Mouse (Mus musculus) midbrain, embryonic 14.5 days (tissue): ENCODE measurements around the gene Dhrs7b. TPM values are rescaled to one million over a fixed set of nuclear protein-coding genes. Genes with fewer than 3 reads are reported as not detected.
A peak's percentile ranks its signal among the peaks of the same experiment; 100 is the strongest.
"Not testable (repeated sequence)": the region's sequence is repeated elsewhere in the genome, so short reads cannot be mapped to it uniquely, and the experiment has no call there.

ENCODE experiments used
- ATAC-seq: fragments of 200-750 bp; cut with Nextera tagmentation; 2 replicates; pipeline ENCODE4 v1.8.0; 2017; ENCODE audit warnings: moderate number of reproducible peaks, moderate library complexity; ENCODE audit not compliant: low FRiP score, low TSS enrichment
- DNase-seq: peaks from one replicate; pipeline ENCODE4 v3.0.0-alpha.2; 2015
- H3K27ac ChIP-seq: fragments of 300-500 bp; sonication (generic); replicated peaks from 2 replicates; pipeline ENCODE4 v1.5.1; 2014; ENCODE audit warnings: mild to moderate bottlenecking, low read depth, low read length, moderate library complexity
- H3K27me3 ChIP-seq: fragments of 300-500 bp; sonication (generic); 2 replicates; pipeline ENCODE4 v1.6.1; 2014; ENCODE audit warnings: low read length, control low read depth, mixed read lengths; ENCODE audit not compliant: control insufficient read depth, insufficient read depth
- H3K36me3 ChIP-seq: fragments of 300-500 bp; sonication (generic); 2 replicates; pipeline ENCODE4 v1.6.1; 2014; ENCODE audit warnings: low read length, control low read depth; ENCODE audit not compliant: control insufficient read depth, insufficient read depth
- H3K4me1 ChIP-seq: fragments of 300-500 bp; sonication (generic); 2 replicates; pipeline ENCODE4 v1.6.1; 2014; ENCODE audit warnings: mild to moderate bottlenecking, antibody characterized with exemption, low read length, control low read depth; ENCODE audit not compliant: control insufficient read depth, insufficient read depth
- H3K4me2 ChIP-seq: fragments of 300-500 bp; sonication (generic); 2 replicates; pipeline ENCODE4 v1.6.1; 2014; ENCODE audit warnings: mild to moderate bottlenecking, low read length, moderate library complexity
- H3K4me3 ChIP-seq: fragments of 300-500 bp; sonication (generic); replicated peaks from 2 replicates; pipeline ENCODE4 v1.5.1; 2014; ENCODE audit warnings: low read depth, low read length
- H3K9ac ChIP-seq: fragments of 300-500 bp; sonication (generic); replicated peaks from 2 replicates; pipeline ENCODE4 v1.6.1; 2014; ENCODE audit warnings: mild to moderate bottlenecking, low read length, moderate library complexity
- H3K9me3 ChIP-seq: fragments of 300-500 bp; sonication (generic); 2 replicates; pipeline ENCODE4 v1.6.1; 2016; ENCODE audit warnings: low read length, control low read depth, mixed read lengths; ENCODE audit not compliant: control insufficient read depth
- WGBS: fragments of 180-500 bp; shearing (Covaris S2); extraction: QIAGEN DNeasy Blood & Tissue Kit; methylation state at CpG from one replicate; pipeline ENCODE4 v1.1.7; 2014; 5-methylcytosine and 5-hydroxymethylcytosine counted together
- polyA plus RNA-seq: library from polyadenylated mRNA; unstranded; fragments of >200 nt; fragmentation: Nextera tagmentation; extraction: Ambion mirVana; gene quantifications from 2 replicates; pipeline ENCODE4 v1.2.1, GENCODE M21; 2014

Dhrs7b gene
- polyA plus RNA-seq, 1 experiment from 2014 or later: 30.7 TPM

DNA sequence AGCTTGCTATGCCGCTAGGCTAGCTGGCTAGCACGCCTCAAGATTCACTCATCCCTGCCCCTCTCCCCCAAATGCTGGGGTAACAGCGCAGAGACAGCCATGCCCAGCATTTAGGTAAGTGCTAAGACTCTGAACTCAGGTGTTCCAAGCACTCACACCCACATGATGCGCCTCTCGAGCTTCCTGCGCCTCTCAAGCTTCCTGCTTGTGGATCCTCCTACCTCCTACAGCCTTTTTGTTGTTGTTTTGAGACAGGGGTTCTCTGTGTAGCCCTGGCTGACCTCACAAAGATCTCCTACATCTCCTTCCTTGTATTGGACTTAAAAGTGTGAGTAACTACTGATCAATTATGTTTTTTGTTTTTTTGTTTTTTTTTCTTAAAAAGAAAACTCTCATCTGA, 42.7 kb downstream of the Dhrs7b start:
- Histone ChIP-seq H3K9me3 (no peaks in the 10 kb centered on the region), H3K27me3 (no peaks in the 10 kb centered on the region), H3K9ac (no peak overlapping the region), H3K4me3 (no peak overlapping the region), H3K36me3 (no peaks in the 10 kb centered on the region), H3K4me1 (peaks cover 17% of the 10 kb centered on the region), H3K4me2 (no peak overlapping the region), H3K27ac (no peak overlapping the region)
- WGBS: 90% methylated on average over 6 of the region's 6 CpGs
- no peak for DNase-seq
- no peak for ATAC-seq

DNA sequence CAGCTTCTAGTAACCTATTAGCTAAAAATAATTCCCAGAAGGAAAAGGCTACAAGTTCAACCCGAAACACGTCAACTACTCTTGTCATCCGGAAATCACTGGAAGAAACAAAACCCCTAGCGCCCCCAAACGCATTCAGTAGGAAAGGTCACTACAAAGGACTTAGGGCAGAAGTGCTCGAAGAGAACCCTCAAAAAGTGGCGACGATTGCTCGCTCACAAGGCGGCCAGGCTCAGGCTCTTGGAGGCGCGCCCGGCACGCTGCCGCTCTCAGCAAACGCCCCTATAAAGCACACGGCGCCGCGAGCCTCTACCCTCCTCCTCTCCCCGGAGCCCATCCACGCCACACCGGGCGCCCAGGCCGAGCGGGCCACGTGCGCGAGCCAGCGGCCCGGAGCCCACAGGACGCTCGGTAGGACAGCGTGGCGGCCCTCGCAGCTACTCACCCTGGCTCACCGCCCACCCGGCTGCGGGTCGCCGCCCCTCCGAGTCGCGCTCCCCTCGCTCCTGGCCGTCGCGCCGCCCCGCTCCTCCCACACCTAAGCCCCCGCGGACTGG, 47.7 kb downstream of the Dhrs7b start:
- Histone ChIP-seq H3K9ac (peak overlapping the region; percentile 88), H3K36me3 (no peaks in the 10 kb centered on the region), H3K27ac (peak overlapping the region; percentile 87), H3K4me1 (peaks cover 17% of the 10 kb centered on the region), H3K4me3 (peak overlapping the region; percentile 92), H3K4me2 (peak overlapping the region; percentile 62), H3K9me3 (no peaks in the 10 kb centered on the region), H3K27me3 (no peaks in the 10 kb centered on the region)
- under 1% methylated on average over 46 of the region's 52 CpGs for WGBS
- DNase-seq (peak; percentile 65), ATAC-seq (peak; percentile 72)

DNA sequence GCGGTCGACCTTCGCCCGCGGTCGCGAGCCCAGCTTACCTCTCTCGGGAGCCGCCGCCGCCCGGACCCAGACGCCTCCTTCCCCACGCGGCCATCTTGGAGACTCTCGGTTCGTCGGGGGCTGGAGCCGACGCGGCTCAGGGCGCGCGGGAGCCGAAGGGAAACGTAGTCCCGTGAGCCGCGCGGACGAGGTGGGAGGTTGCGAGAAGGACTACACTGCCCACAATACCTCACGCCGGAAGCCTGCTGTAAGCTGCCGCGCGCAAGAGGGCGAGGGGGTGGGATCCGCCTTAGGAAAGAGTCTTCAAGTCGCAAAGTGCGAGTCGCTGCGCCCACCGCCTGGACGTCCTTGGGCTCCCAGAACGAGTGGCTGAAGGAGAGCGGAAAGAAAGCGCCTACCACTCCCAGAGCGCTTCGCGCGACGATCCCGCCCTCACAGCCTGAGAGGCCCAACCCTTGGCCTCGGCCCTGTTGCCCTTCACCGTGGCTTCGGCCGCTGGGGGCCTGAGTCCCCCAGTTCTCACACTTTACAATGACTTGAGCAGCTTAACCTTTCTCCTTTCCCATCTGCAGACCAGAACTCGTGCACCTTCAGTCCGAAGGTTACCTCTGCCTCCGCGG, 48.4 kb downstream of the Dhrs7b start, which contains the start of gene Tmem11:
Tmem11 (minus strand) TSS at position 598 of the 620 bp plus-strand sequence.
- DNase-seq: peak; percentile 98

DNA sequence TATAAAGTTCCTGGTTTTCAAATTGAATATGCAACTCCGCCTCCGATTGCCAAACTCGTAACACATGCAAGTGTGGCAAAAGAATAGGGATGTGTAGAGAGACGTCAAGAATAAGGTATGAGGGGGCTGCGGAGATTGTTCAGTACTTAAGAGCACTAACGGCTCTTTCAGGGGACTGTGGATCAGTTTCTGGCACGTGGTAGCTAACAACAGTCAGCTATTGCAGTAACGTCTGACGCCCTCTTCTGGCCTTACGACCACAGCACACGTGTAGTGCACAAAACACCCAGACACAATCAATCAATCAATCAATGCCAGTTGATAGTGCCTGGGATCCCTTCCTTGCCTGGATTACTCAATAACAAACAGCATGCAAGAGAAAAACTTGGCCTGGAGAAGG, 49.0 kb downstream of the Dhrs7b start:
- ATAC-seq (no peak), DNase-seq (peak; percentile 80)
- 1% methylated on average over 11 of the region's 11 CpGs for WGBS
- peak overlapping the region; percentile 87 for H3K27ac ChIP-seq
- H3K4me3 ChIP-seq: peak overlapping the region; percentile 92
- H3K9ac ChIP-seq: peak overlapping the region; percentile 88
- H3K9me3 ChIP-seq: no peaks in the 10 kb centered on the region
- H3K27me3 ChIP-seq: no peaks in the 10 kb centered on the region
- H3K4me1 ChIP-seq: peaks cover 17% of the 10 kb centered on the region
- peak overlapping the region; percentile 62 for H3K4me2 ChIP-seq
- H3K36me3 ChIP-seq: no peaks in the 10 kb centered on the region

More for the DNA sequence above, 48.4 kb downstream of the Dhrs7b start, which contains the start of gene Tmem11:
- ATAC-seq: peak; percentile 99
- no peaks in the 10 kb centered on the region for H3K9me3 ChIP-seq
- no peaks in the 10 kb centered on the region for H3K27me3 ChIP-seq
- H3K4me1 ChIP-seq: peaks cover 17% of the 10 kb centered on the region
- no peaks in the 10 kb centered on the region for H3K36me3 ChIP-seq
- peak within 1 kb of the TSS; percentile 87 for H3K27ac ChIP-seq
- H3K4me3 ChIP-seq: peak within 1 kb of the TSS; percentile 92
- peak within 1 kb of the TSS; percentile 62 for H3K4me2 ChIP-seq
- under 1% methylated on average over 62 of the region's 62 CpGs for WGBS
- peak within 1 kb of the TSS; percentile 88 for H3K9ac ChIP-seq

DNA sequence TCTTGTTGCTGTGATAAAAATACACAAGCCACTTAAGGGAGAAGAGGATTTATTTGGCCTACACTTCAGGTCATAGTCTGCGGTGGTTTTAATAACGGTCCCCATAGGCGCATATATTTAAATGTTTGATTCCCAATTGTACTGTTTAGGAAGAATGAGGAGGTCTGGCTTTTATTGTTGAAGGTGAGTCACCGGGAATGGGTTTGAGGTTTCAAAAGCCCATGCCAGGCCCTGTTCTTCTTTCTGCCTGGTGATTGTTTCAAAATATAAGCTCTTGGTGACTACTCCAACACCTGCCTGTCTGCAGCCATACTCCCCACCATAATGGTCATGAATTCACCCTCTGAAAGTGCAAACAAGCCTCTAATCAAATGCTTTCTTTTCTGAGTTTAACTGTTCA, 50.1 kb downstream of the Dhrs7b start:
- no peak overlapping the region for H3K9ac ChIP-seq
- DNase-seq (no peak), ATAC-seq (no peak)
- WGBS: 85% methylated on average over 4 of the region's 4 CpGs
- no peaks in the 10 kb centered on the region for H3K36me3 ChIP-seq
- H3K27ac ChIP-seq: no peak overlapping the region
- H3K9me3 ChIP-seq: no peaks in the 10 kb centered on the region
- no peak overlapping the region for H3K4me3 ChIP-seq
- no peak overlapping the region for H3K4me2 ChIP-seq
- H3K4me1 ChIP-seq: peaks cover 17% of the 10 kb centered on the region
- H3K27me3 ChIP-seq: no peaks in the 10 kb centered on the region

DNA sequence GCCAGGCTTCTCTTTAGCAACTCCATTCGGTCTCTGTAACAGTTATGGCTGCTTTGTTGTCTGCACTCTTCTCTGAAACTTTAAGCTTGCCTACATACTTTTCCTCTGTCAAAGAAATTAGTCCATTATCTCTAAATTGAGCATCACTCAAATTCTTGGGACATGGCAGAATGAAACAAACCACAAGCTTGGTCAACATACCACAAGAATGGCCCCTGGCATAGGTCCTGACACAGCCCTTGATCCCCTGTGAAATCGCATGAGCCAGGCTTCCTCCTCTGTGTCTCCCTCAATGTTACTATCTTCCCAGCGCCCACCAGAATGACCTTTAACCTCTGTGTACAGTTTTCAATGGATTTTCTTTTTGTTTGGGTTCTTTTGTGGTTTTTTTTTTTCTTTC, 52.0 kb downstream of the Dhrs7b start:
- H3K36me3 ChIP-seq: no peaks in the 10 kb centered on the region
- DNase-seq: no peak
- H3K4me3 ChIP-seq: no peak overlapping the region
- no peaks in the 10 kb centered on the region for H3K27me3 ChIP-seq
- no peak overlapping the region for H3K27ac ChIP-seq
- WGBS: 86% methylated on average over 3 of the region's 3 CpGs
- H3K4me2 ChIP-seq: no peak overlapping the region
- H3K9me3 ChIP-seq: no peaks in the 10 kb centered on the region
- H3K4me1 ChIP-seq: peaks cover 4% of the 10 kb centered on the region
- H3K9ac ChIP-seq: no peak overlapping the region
- no peak for ATAC-seq

DNA sequence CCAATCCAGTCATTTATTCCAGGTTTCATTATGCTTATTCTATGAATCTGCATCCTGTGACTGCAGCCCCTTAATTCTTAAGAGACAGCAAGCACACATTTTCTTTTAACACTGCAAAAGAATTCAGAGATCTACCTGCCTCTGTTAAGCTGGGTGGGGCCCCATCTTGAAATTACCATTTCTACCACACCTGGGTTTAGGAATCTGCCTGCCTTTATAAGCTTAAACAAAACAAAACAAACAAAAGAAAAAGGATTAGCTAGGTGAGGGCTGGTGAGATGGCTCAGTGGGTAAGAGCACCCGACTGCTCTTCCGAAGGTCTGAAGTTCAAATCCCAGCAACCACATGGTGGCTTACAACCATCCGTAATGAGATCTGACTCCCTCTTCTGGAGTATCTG, 56.6 kb downstream of the Dhrs7b start:
- DNase-seq: not testable (repeated sequence)

DNA sequence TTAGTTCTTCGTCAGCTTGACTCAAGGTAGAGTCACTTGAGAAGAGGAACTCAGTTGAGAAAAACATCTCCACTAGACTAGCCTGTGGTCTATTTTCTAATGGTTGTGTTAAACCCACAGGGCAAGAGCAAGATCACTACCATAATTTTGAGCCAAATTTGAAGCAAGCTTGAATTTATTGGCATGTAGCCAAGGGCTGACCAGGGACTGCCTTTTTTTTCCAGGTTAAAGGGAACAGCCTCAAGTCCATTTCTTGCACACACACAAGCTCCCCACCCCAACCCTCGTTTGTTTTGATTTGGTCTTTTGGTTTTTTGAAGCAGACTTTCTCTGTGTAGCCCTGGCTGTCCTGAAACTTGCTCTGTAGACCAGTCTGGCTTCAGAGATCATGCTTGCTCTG, 59.4 kb downstream of the Dhrs7b start:
- H3K4me1 ChIP-seq: no peaks in the 10 kb centered on the region
- no peak for DNase-seq
- 70% methylated on average over 2 of the region's 2 CpGs for WGBS

More for the DNA sequence above, 56.6 kb downstream of the Dhrs7b start:
- not testable (repeated sequence) for H3K4me3 ChIP-seq, H3K4me2 ChIP-seq, H3K27me3 ChIP-seq, H3K9me3 ChIP-seq, H3K36me3 ChIP-seq, H3K4me1 ChIP-seq, ATAC-seq, H3K27ac ChIP-seq, H3K9ac ChIP-seq
- WGBS: 83% methylated on average over 2 of the region's 3 CpGs

DNA sequence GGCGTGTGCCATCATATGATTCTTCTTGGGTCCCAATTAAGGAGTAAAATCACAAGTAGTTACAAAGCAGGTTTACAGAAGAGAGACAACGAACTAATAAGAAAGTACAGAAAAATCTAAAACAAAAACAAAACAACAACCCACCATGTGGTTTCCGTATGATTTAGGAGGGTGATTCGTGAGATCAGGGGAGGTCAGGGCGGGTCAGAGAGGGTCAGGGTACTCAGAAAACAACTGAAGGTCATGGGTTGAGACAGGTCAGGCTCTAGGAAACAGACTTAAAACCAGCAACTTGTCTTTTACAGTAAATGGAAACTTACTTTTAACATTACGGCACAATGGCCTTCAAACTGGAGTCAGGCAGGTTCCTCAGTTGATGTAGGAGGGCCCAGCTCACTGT, 59.9 kb downstream of the Dhrs7b start:
- no peaks in the 10 kb centered on the region for H3K27me3 ChIP-seq
- no peak overlapping the region for H3K27ac ChIP-seq
- H3K4me1 ChIP-seq: no peaks in the 10 kb centered on the region
- H3K36me3 ChIP-seq: no peaks in the 10 kb centered on the region
- no peaks in the 10 kb centered on the region for H3K9me3 ChIP-seq
- no peak for ATAC-seq
- no peak for DNase-seq
- H3K4me3 ChIP-seq: no peak overlapping the region
- WGBS: 78% methylated on average over 6 of the region's 6 CpGs
- H3K9ac ChIP-seq: no peak overlapping the region
- H3K4me2 ChIP-seq: no peak overlapping the region

More for the DNA sequence above, 59.4 kb downstream of the Dhrs7b start:
- no peak for ATAC-seq
- Histone ChIP-seq H3K4me2 (no peak overlapping the region), H3K27me3 (no peaks in the 10 kb centered on the region), H3K27ac (no peak overlapping the region), H3K9me3 (no peaks in the 10 kb centered on the region), H3K4me3 (no peak overlapping the region), H3K36me3 (no peaks in the 10 kb centered on the region), H3K9ac (no peak overlapping the region)
